In the genomic region with DNA sequence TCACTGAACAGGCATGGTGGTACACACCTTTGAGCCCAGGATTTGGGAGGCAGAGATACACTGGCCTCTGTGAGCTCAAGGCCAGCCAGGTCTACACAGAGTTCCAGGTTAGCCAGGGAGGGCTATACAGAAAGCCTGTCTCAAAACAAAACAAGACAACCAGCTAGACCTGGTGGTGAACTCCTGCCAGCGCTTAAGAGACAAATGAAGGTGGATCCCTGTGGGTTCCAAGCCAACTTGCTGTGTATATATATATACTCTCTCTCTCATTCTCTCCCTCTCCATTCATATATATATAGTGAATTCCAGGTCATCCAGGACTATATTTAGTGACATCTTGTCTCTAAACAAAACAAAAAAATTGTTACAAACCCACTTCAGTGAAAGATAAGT, we compare ENCODE assay signal across 7 mouse cellular contexts. TPM values are rescaled to one million over a fixed set of nuclear protein-coding genes. Genes with fewer than 3 reads are reported as not detected.
DNase-seq lines count a peak whose midpoint lies in the region; ATAC-seq and TF ChIP-seq lines count a peak whose summit lies in the region.

No protein-coding gene starts in this region.

- H3K4me2 ChIP-seq in forebrain, embryonic 12.5 days, result peak overlapping the region; percentile 87
- peak overlapping the region; percentile 92 for H3K4me2 ChIP-seq in liver, embryonic 12.5 days
- H3K4me2 ChIP-seq in stomach, postnatal 0 days (replicated peaks; ENCODE audit: low read depth), result peak overlapping the region; percentile 73

- TF ChIP-seq POLR2A in testis, adult 2 months (IDR thresholded peaks at IDR 0.05; ENCODE audit: control insufficient read depth, low read depth, low read length), result no peak

- peak overlapping the region; percentile 95; the same call in 1 of the 2 replicates for H3K27ac ChIP-seq in testis, adult 2 months (ENCODE audit: control insufficient read depth, insufficient read depth, low read depth, low read length)
- H3K27ac ChIP-seq in forebrain, embryonic 12.5 days, result no peak overlapping the region
- peak overlapping the region; percentile 77 for H3K27ac ChIP-seq in liver, embryonic 12.5 days
- peak overlapping the region; percentile 88 for H3K27ac ChIP-seq in stomach, postnatal 0 days (replicated peaks)

- no peak for ATAC-seq in forebrain, embryonic 12.5 days (ENCODE audit: low FRiP score)
- ATAC-seq in liver, embryonic 12.5 days, result no peak
- ATAC-seq in stomach, postnatal 0 days (ENCODE audit: low FRiP score, low TSS enrichment), result no peak

- DNase-seq in testis, postnatal 10 days (ENCODE audit: low spot score), result no peak
- no peak for DNase-seq in stomach, postnatal 0 days (ENCODE audit: low spot score)
- no peak for DNase-seq in cerebellum, postnatal 14 days
- no peak for DNase-seq in spleen, postnatal 4 days (ENCODE audit: low spot score in 2 of 2)

- peak overlapping the region; percentile 99 for H3K4me3 ChIP-seq in testis, adult 2 months (ENCODE audit: control insufficient read depth, low read depth, low read length)
- peak overlapping the region; percentile 74 for H3K4me3 ChIP-seq in forebrain, embryonic 12.5 days (replicated peaks)
- peak overlapping the region; percentile 71 for H3K4me3 ChIP-seq in liver, embryonic 12.5 days
- peak overlapping the region; percentile 73 for H3K4me3 ChIP-seq in stomach, postnatal 0 days (ENCODE audit: low read depth, low read length)

- H3K9me3 ChIP-seq in forebrain, embryonic 12.5 days, result no peaks in the 10 kb centered on the region
- no peaks in the 10 kb centered on the region for H3K9me3 ChIP-seq in liver, embryonic 12.5 days (replicated peaks)
- no peaks in the 10 kb centered on the region for H3K9me3 ChIP-seq in stomach, postnatal 0 days (ENCODE audit: control insufficient read depth, low read length)

- no peak for TF ChIP-seq EP300 in stomach, postnatal 0 days (optimal IDR thresholded peaks at IDR 0.05)

- H3K36me3 ChIP-seq in testis, adult 2 months (ENCODE audit: control insufficient read depth, insufficient read depth, low read length), result no peaks in the 10 kb centered on the region
- peaks cover 17% of the 10 kb centered on the region; the same call in 1 of the 2 replicates for H3K36me3 ChIP-seq in forebrain, embryonic 12.5 days (replicated peaks)
- peaks cover 48% of the 10 kb centered on the region for H3K36me3 ChIP-seq in liver, embryonic 12.5 days
- no peaks in the 10 kb centered on the region for H3K36me3 ChIP-seq in stomach, postnatal 0 days (ENCODE audit: control insufficient read depth, insufficient read depth, low read length)

- 74% methylated on average over 1 of the region's 1 CpGs for WGBS in forebrain, embryonic 12.5 days
- 48% methylated on average over 1 of the region's 1 CpGs for WGBS in liver, embryonic 12.5 days (ENCODE audit: insufficient replicate concordance)
- 38% methylated on average over 1 of the region's 1 CpGs for WGBS in stomach, postnatal 0 days

- no peaks in the 10 kb centered on the region for H3K27me3 ChIP-seq in testis, adult 2 months (ENCODE audit: control insufficient read depth, insufficient read depth, low read length)
- no peaks in the 10 kb centered on the region for H3K27me3 ChIP-seq in forebrain, embryonic 12.5 days
- H3K27me3 ChIP-seq in liver, embryonic 12.5 days (replicated peaks), result no peaks in the 10 kb centered on the region
- no peaks in the 10 kb centered on the region for H3K27me3 ChIP-seq in stomach, postnatal 0 days (ENCODE audit: control insufficient read depth, insufficient read depth, low read length)

- TF ChIP-seq CTCF in testis, adult 2 months (IDR thresholded peaks at IDR 0.05; ENCODE audit: control insufficient read depth, insufficient read depth, insufficient replicate concordance, low read depth, low read length), result no peak
- TF ChIP-seq CTCF in stomach, postnatal 0 days (IDR thresholded peaks at IDR 0.05; ENCODE audit: low read depth), result no peak

- H3K9ac ChIP-seq in forebrain, embryonic 12.5 days, result peak overlapping the region; percentile 87
- H3K9ac ChIP-seq in liver, embryonic 12.5 days, result peak overlapping the region; percentile 85
- peak overlapping the region; percentile 82 for H3K9ac ChIP-seq in stomach, postnatal 0 days (ENCODE audit: low read length)

- H3K4me1 ChIP-seq in testis, adult 2 months (ENCODE audit: control insufficient read depth, insufficient read depth, low read length), result peaks cover 17% of the 10 kb centered on the region
- peaks cover 23% of the 10 kb centered on the region for H3K4me1 ChIP-seq in forebrain, embryonic 12.5 days
- peaks cover 42% of the 10 kb centered on the region for H3K4me1 ChIP-seq in liver, embryonic 12.5 days
- H3K4me1 ChIP-seq in stomach, postnatal 0 days (replicated peaks; ENCODE audit: control insufficient read depth, insufficient read depth), result peaks cover 3% of the 10 kb centered on the region; the same call in 1 of the 2 replicates

RNA-seq across cellular contexts. Expression of a gene that starts 0.8 kb away (rescaled TPM):
- 45.6 and 47.9 TPM in 2 replicates for polyA plus RNA-seq in testis, adult 2 months (2012; rRNA removed)
- polyA plus RNA-seq in forebrain, embryonic 12.5 days (2016; fragmentation: Nextera tagmentation; extraction: Ambion mirVana), result 13.2 and 13.7 TPM in 2 replicates
- polyA plus RNA-seq in liver, embryonic 12.5 days (2016; fragmentation: Nextera tagmentation; extraction: Ambion mirVana), result 20.3 and 21.5 TPM in 2 replicates
- 39.4 and 43.8 TPM in 2 replicates for polyA plus RNA-seq in stomach, postnatal 0 days (2015; fragmentation: Nextera tagmentation; extraction: Ambion mirVana)

RNA-seq across cellular contexts. Expression of a gene that starts 1.0 kb away (rescaled TPM):
- 18.0 and 19.5 TPM in 2 replicates for polyA plus RNA-seq in testis, adult 2 months (2012; rRNA removed)
- 10.2 and 10.7 TPM in 2 replicates for polyA plus RNA-seq in forebrain, embryonic 12.5 days (2016; fragmentation: Nextera tagmentation; extraction: Ambion mirVana)
- polyA plus RNA-seq in liver, embryonic 12.5 days (2016; fragmentation: Nextera tagmentation; extraction: Ambion mirVana), result 4.8 and 5.9 TPM in 2 replicates
- polyA plus RNA-seq in stomach, postnatal 0 days (2015; fragmentation: Nextera tagmentation; extraction: Ambion mirVana), result 3.8 and 4.4 TPM in 2 replicates

RNA-seq across cellular contexts. Expression of a gene that starts 18.3 kb away (rescaled TPM):
- polyA plus RNA-seq in testis, adult 2 months (2012; rRNA removed), result 9.7 and 11.9 TPM in 2 replicates
- 11.5 and 13.0 TPM in 2 replicates for polyA plus RNA-seq in forebrain, embryonic 12.5 days (2016; fragmentation: Nextera tagmentation; extraction: Ambion mirVana)
- polyA plus RNA-seq in liver, embryonic 12.5 days (2016; fragmentation: Nextera tagmentation; extraction: Ambion mirVana), result 5.5 TPM in 2 replicates
- polyA plus RNA-seq in stomach, postnatal 0 days (2015; fragmentation: Nextera tagmentation; extraction: Ambion mirVana), result 13.9 and 14.9 TPM in 2 replicates

RNA-seq across cellular contexts. Expression of a gene that starts 18.6 kb away (rescaled TPM):
- polyA plus RNA-seq in testis, adult 2 months (2012; rRNA removed), result 25.3 and 26.0 TPM in 2 replicates
- polyA plus RNA-seq in forebrain, embryonic 12.5 days (2016; fragmentation: Nextera tagmentation; extraction: Ambion mirVana), result 21.4 and 25.7 TPM in 2 replicates
- polyA plus RNA-seq in liver, embryonic 12.5 days (2016; fragmentation: Nextera tagmentation; extraction: Ambion mirVana), result 8.9 and 9.1 TPM in 2 replicates
- 10.1 and 11.4 TPM in 2 replicates for polyA plus RNA-seq in stomach, postnatal 0 days (2015; fragmentation: Nextera tagmentation; extraction: Ambion mirVana)

RNA-seq across cellular contexts. Expression of a gene that starts 24.1 kb away (rescaled TPM):
- polyA plus RNA-seq in testis, adult 2 months (2012; rRNA removed), result 0.89 and 5.6 TPM in 2 replicates
- 1.3 TPM in 1 of 2 replicates, not detected in the other for polyA plus RNA-seq in forebrain, embryonic 12.5 days (2016; fragmentation: Nextera tagmentation; extraction: Ambion mirVana)
- 0.66 and 1.8 TPM in 2 replicates for polyA plus RNA-seq in liver, embryonic 12.5 days (2016; fragmentation: Nextera tagmentation; extraction: Ambion mirVana)
- 7.0 and 8.5 TPM in 2 replicates for polyA plus RNA-seq in stomach, postnatal 0 days (2015; fragmentation: Nextera tagmentation; extraction: Ambion mirVana)
